Mouse (Mus musculus): ENCODE measurements around the gene Slc9a3. TPM values are rescaled to one million over a fixed set of nuclear protein-coding genes. Genes with fewer than 3 reads are reported as not detected.

The Slc9a3 gene
- polyA plus RNA-seq, 1 experiment from 2014 or later, result not detected

Other genes starting within 250 kb of the Slc9a3 start
- 45.3 and 47.2 TPM in 2 replicates for gene Trip13, start 183.7 kb upstream of the Slc9a3 start, polyA plus RNA-seq (2016; fragmentation: Nextera tagmentation; extraction: Ambion mirVana)
- gene Brd9, start 183.6 kb upstream of the Slc9a3 start, polyA plus RNA-seq (2016; fragmentation: Nextera tagmentation; extraction: Ambion mirVana), result 77.5 and 82.6 TPM in 2 replicates
- gene Zdhhc11, start 157.6 kb upstream of the Slc9a3 start, polyA plus RNA-seq (2016; fragmentation: Nextera tagmentation; extraction: Ambion mirVana), result not detected in 2 replicates
- gene Tppp, start 112.0 kb upstream of the Slc9a3 start, polyA plus RNA-seq (2016; fragmentation: Nextera tagmentation; extraction: Ambion mirVana), result 4.2 and 5.1 TPM in 2 replicates
- 19.1 and 24.8 TPM in 2 replicates for gene Cep72, start 59.2 kb upstream of the Slc9a3 start, polyA plus RNA-seq (2016; fragmentation: Nextera tagmentation; extraction: Ambion mirVana)
- gene Exoc3, start 87.3 kb downstream of the Slc9a3 start, polyA plus RNA-seq (2016; fragmentation: Nextera tagmentation; extraction: Ambion mirVana), result 80.6 and 87.3 TPM in 2 replicates
- 1.4 and 2.0 TPM in 2 replicates for gene Ahrr, start 170.9 kb downstream of the Slc9a3 start, polyA plus RNA-seq (2016; fragmentation: Nextera tagmentation; extraction: Ambion mirVana)
- 105 and 114 TPM in 2 replicates for gene Pdcd6, start 196.1 kb downstream of the Slc9a3 start, polyA plus RNA-seq (2016; fragmentation: Nextera tagmentation; extraction: Ambion mirVana)
- 231 and 233 TPM in 2 replicates for gene Sdha, start 228.8 kb downstream of the Slc9a3 start, polyA plus RNA-seq (2016; fragmentation: Nextera tagmentation; extraction: Ambion mirVana)
- 60.2 and 67.6 TPM in 2 replicates for gene Ccdc127, start 228.9 kb downstream of the Slc9a3 start, polyA plus RNA-seq (2016; fragmentation: Nextera tagmentation; extraction: Ambion mirVana)
- gene Lrrc14b, start 242.5 kb downstream of the Slc9a3 start, polyA plus RNA-seq (2016; fragmentation: Nextera tagmentation; extraction: Ambion mirVana), result not detected in 2 replicates

Data from forebrain, embryonic 12.5 days (tissue).